Mouse (Mus musculus): ENCODE measurements around the gene Cnih2. TPM values are rescaled to one million over a fixed set of nuclear protein-coding genes. Genes with fewer than 3 reads are reported as not detected.
"Not testable (repeated sequence)": the region's sequence is repeated elsewhere in the genome, so short reads cannot be mapped to it uniquely, and the experiment has no call there.

Gene Cnih2
- total RNA-seq, 2 experiments from 2014 or later = 614 to 642 TPM

DNA sequence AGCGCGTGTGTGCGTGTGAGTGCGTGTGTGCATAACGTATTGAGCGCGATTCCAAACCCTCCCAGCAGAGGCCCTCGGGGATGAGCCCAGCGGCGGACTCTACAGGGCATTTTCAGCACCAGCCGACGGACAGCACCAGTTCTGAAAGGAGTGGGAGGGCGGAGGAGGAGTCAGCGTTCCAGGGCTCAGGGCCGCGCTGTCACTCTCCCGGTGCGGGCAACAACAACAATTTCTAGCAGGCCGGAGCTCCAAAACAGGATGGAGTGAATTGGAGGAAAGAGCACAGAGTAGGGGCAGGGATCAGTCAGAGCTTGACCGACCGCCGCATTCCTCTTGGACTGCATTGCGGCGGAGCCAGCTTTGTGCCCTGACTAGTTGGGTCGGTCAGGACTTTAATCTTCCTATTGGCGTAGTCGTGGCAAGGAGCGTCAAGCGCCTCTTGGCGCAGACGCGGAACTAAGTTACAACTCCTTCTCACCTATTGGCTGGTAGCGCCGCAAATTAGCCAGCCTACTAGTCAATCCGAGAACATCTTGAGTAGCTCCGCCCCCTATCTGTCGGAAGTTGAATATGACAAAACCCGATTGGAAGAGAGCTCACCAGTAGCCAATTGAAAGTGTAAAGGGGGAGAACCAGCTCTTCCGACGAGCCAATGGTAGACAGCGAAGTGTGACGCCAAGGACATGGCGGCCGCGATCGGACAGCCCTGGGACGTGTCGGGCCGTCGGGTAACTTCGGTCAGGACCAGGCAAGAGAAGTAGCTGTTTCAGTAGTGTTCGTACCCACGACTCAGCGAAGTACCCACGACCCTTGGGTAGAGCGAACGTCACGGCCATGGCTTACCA lies 10.2 kb downstream of the Cnih2 start, which contains the start of gene Yif1a:
TSS of gene Yif1a (plus strand) at position 655 of the 845 bp plus-strand sequence.
- Histone ChIP-seq H3K4me3 (peak within 1 kb of the TSS; percentile 93), H3K27ac (peak within 1 kb of the TSS; percentile 91)
- TF ChIP-seq CTCF (conservative IDR thresholded peaks at IDR 0.05) = peak; percentile 65
- DNase-seq (ENCODE audit: low spot score in 2 of 2) = peak; percentile 90 to 98

DNA sequence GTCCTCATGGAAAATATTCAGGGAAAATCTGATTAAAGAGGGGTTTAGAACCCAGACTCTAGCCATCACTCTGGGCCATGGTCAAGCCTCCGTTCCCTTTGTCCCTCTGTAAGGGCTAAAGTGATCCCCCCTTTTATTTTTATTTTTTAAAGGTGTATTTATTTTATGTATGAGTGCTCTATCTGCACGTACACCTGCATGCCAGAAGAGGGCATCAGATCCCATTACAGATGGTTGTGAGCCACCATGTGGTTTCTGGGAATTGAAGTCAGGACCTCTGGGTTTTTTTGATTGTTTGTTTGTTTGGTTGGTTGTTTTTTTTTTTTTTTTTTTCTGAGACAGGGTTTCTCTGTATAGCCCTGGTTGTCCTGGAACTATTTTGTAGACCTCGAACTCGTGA lies 11.8 kb downstream of the Cnih2 start:
- not testable (repeated sequence) for H3K4me3 ChIP-seq; DNase-seq (ENCODE audit: low spot score in 2 of 2)
- peak; percentile 74 for TF ChIP-seq CTCF (conservative IDR thresholded peaks at IDR 0.05)
- H3K27ac ChIP-seq = peak overlapping the region; percentile 99

- Histone ChIP-seq H3K4me3 (peak within 1 kb of the TSS; percentile 89), H3K27ac (peak within 1 kb of the TSS; percentile 99)
- no peak for DNase-seq (ENCODE audit: low spot score in 2 of 2)
- no peak for TF ChIP-seq CTCF (conservative IDR thresholded peaks at IDR 0.05)
Observed at GRCm38 (mm10) chr19:5085145-5085863, 13.0 kb downstream of the Cnih2 start, which contains the start of gene Tmem151a. Tmem151a (minus strand) TSS chr19:5085531.

GRCm38 (mm10) chr19:5084834-5085144 lies 13.5 kb downstream of the Cnih2 start:
- TF ChIP-seq CTCF (conservative IDR thresholded peaks at IDR 0.05) = no peak
- Histone ChIP-seq H3K27ac (peak overlapping the region; percentile 99), H3K4me3 (peak overlapping the region; percentile 89)
- DNase-seq (ENCODE audit: low spot score in 2 of 2) = no peak

DNA sequence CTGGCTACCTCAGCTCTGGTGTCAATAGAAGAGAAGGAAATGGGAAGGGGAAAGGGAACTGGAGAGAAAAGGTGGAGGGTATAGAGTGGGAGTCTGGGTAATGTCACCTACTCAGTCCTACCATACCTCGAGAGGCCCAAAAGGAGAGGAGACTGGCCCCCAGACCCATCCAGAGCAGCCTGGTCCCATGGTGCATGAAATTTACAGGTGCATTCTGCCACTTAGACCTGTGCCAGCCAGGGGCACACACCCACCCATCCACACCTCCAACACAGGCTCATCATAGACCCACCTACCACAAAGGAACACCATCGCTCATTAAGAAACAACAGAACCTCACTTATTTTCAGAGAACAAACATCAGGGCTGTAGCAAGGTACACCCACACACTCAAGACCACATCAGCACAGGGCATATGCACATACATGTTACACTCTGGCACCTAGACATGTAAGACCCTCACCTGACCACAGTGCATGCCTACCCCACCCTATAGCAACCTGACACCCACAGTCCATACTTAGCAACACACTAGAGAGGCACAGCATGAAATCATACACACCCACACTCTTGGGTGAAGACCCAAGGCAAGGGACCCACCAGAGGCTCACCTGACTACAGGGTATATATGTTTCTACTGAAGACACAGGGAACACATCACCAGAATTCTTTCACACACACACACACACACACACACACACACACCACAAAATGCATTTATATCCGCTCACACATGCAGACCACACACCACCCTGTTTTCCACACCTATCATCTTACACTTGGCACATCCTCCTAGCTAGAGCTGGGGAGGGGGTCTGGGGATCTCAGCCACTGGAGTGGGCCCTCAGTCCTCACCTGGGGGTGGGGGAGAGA lies 14.1 kb downstream of the Cnih2 start:
- Histone ChIP-seq H3K27ac (peak overlapping the region; percentile 99), H3K4me3 (peak overlapping the region; percentile 89)
- DNase-seq (ENCODE audit: low spot score in 2 of 2) = no peak
- TF ChIP-seq CTCF (conservative IDR thresholded peaks at IDR 0.05) = no peak

DNA sequence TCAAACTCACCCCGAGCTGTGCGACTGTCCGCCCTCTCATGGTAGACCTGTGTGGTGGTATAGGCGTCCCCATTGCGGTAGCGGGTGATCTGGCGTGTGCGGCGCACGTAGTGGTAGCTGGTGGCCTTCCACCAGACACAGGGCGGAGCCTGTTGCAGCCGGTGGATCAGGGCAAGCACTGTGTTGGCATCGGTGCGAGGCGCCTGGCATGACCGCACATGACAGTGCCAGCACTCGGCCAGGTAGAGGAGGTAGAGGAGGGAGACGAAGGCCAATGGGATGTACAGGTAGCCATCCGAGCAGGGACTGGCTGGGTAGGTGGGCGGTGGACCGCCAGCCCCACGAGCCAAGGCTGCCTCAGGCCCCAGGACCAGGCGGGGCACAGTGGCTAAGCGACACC lies 15.7 kb downstream of the Cnih2 start:
- H3K4me3 ChIP-seq = peak overlapping the region; percentile 18; the same call in 1 of the 2 replicates

DNA sequence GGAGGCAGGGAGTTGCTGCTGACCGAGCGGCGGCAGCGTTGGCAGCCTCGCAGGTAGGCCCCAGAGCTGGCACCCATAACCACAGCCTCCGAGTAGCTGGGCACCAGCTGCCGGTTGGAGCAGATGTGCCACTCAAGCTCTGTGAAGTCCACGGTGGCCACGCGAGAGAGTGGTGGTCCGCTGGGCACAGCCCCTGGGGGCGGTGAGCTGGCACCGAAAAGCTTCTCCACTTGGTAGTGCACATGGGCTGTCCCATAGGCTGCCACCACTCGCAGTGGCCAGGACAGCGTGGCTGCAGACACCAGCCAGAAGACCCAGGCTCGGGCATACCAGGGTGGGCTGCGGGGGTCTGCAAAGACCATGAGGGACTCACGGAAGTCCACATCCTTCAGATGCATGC lies 16.3 kb downstream of the Cnih2 start:
- Histone ChIP-seq H3K4me3 (peak overlapping the region; percentile 13; the same call in 1 of the 2 replicates), H3K27ac (peak overlapping the region; percentile 62; the same call in 1 of the 2 replicates)
- TF ChIP-seq CTCF (conservative IDR thresholded peaks at IDR 0.05) = no peak
- DNase-seq (ENCODE audit: low spot score in 2 of 2) = no peak

More for the DNA sequence above, 15.7 kb downstream of the Cnih2 start:
- H3K27ac ChIP-seq = peak overlapping the region; percentile 62; the same call in 1 of the 2 replicates
- no peak for TF ChIP-seq CTCF (conservative IDR thresholded peaks at IDR 0.05)
- DNase-seq (ENCODE audit: low spot score in 2 of 2) = no peak

DNA sequence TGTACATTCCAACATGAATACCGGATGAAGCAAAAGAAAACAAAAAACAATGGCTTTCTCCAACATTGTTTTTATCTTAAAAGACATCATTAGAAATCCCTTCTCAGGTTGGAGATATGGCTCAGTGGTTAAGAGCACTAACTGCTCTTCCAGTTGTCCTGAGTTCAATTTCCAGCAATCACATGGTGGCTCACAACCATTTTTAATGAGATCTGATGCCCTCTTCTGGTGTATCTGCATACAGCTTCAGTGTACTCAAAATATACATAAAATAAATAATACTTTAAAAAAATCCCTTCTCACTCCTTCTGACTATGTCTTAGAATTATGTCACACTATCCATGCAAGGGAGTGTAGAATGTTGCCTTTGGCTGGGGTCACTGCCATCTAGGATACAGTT lies 19.0 kb downstream of the Cnih2 start:
- peak; percentile 71 for TF ChIP-seq CTCF (conservative IDR thresholded peaks at IDR 0.05)
- DNase-seq (ENCODE audit: low spot score in 2 of 2) = no peak

DNA sequence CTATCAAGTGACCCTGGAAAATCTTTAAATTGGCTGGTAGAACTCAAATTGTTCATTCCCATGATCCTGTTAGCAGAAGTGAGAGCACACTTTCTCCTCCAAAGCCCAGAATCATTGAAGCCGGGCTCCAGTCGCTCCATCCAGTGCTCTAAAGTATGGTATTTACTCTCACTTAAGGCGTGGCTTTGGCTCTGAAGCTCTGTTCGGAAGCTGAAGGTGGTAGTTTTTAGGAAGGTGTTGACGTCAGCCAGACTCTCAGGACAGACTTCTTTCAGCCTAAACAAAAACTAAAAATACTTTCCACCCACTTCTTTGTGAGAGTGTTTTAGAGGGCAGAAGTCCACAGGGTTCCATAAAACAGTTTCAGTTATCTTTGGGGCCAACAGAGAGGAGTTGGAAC lies 24.8 kb downstream of the Cnih2 start:
- no peak overlapping the region for H3K27ac ChIP-seq
- TF ChIP-seq CTCF (conservative IDR thresholded peaks at IDR 0.05) = no peak
- no peak for DNase-seq (ENCODE audit: low spot score in 2 of 2)

More for the DNA sequence above, 19.0 kb downstream of the Cnih2 start:
- H3K27ac ChIP-seq = no peak overlapping the region
- no peak overlapping the region for H3K4me3 ChIP-seq

DNA sequence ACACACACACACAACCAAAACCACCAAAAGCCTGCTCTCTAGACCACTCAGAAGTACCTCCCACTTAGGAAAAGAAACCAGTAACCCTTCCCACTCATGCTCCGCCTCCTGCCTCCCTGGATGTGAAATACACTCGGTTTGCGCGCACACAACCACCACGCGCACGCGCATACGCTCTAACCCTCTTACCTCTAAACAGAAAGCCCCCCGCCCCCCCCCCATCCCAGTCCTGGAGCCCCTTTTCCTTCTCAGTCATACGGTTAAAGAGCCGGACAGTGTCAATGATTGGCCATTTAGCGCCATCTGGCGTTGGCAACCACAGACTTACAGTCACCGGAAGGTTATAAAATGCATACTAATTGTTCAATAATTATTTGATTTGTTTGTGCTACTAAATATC lies 25.3 kb downstream of the Cnih2 start:
- Histone ChIP-seq H3K4me3 (peak overlapping the region; percentile 8; the same call in 1 of the 2 replicates), H3K27ac (no peak overlapping the region)
- peak; percentile 73 for TF ChIP-seq CTCF (conservative IDR thresholded peaks at IDR 0.05)
- DNase-seq (ENCODE audit: low spot score in 2 of 2) = no peak

More for the DNA sequence above, 24.8 kb downstream of the Cnih2 start:
- no peak overlapping the region for H3K4me3 ChIP-seq

DNA sequence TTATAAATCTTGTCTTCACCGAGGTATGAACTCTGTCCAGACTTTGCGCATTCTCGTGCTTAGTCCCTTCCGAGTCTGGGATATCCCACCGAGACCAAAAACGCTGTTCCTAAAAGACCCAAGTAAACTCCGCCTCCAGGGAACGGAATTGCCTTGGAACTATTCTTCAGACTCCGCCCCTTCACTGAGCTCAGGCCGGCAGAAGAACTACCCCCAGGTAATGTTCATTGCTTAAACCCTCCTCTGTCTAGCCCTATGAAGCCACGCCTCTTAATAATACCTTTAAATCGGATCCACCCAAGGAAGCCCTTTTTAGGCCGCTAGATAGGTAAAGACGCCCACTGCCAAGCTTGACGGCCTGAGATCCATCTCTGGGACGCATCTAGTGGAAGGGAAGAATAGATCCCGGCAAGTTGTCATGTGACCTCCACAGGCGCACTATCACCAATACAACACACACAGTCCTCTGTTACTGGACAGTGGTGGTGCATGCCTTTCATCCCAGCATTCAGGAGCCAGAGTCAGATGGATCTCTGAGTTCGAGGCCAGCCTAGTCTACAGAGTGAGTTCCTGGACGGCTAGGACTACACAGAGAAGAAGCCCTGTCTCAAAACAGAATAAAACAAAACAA lies 25.8 kb downstream of the Cnih2 start:
- peak overlapping the region; percentile 55 for H3K4me3 ChIP-seq
- no peak for TF ChIP-seq CTCF (conservative IDR thresholded peaks at IDR 0.05)
- H3K27ac ChIP-seq = no peak overlapping the region
- no peak for DNase-seq (ENCODE audit: low spot score in 2 of 2)
